Comparison of ENCODE assay signal across 13 mouse cellular contexts in genomic region chr10:21976253-21976652, GRCm38 (mm10).
DNase-seq lines count a peak whose midpoint lies in the region; ATAC-seq and TF ChIP-seq lines count a peak whose summit lies in the region.
"Had no signal": no experiment of that assay in that cellular context is flagged by ENCODE, and none has a peak within 500 bp of the region (broad histone marks: within the 10 kb centered on the region; RNA-seq: fewer than 3 reads in every experiment).

No protein-coding gene starts in this region.

- H3K9ac ChIP-seq in liver, postnatal 0 days (replicated peaks), result no peak overlapping the region
- H3K9ac ChIP-seq in liver, embryonic 11.5 days (ENCODE audit: low read depth, low read length), result no peak overlapping the region
- no peak overlapping the region for H3K9ac ChIP-seq in intestine, postnatal 0 days (ENCODE audit: low read depth, low read length)
- H3K9ac ChIP-seq in midbrain, embryonic 16.5 days (ENCODE audit: low read depth, low read length), result no peak overlapping the region
- H3K9ac ChIP-seq: heart, embryonic 13.5 days; hindbrain, embryonic 12.5 days; limb, embryonic 12.5 days had no signal

- H3K4me2 ChIP-seq in liver, postnatal 0 days (ENCODE audit: low read depth, low read length), result no peak overlapping the region
- H3K4me2 ChIP-seq in liver, embryonic 11.5 days, result no peak overlapping the region
- H3K4me2 ChIP-seq in intestine, postnatal 0 days (replicated peaks; ENCODE audit: low read depth), result no peak overlapping the region
- no peak overlapping the region for H3K4me2 ChIP-seq in midbrain, embryonic 16.5 days (ENCODE audit: low read length)
- H3K4me2 ChIP-seq: heart, embryonic 13.5 days; hindbrain, embryonic 12.5 days; limb, embryonic 12.5 days had no signal

- peak; percentile 36 for DNase-seq in liver, postnatal 0 days
- DNase-seq in liver, embryonic 11.5 days (ENCODE audit: low spot score), result no peak
- peak; percentile 34 to 50 for DNase-seq in lung, postnatal 4 days
- DNase-seq in thymus, postnatal 0 days (ENCODE audit: low spot score), result peak; percentile 33
- DNase-seq in adrenal gland, postnatal 25 days, result no peak
- DNase-seq: layer of hippocampus, adult 9-11 months; retina, postnatal 1 day had no signal

- ATAC-seq in liver, postnatal 0 days, result peak; percentile 41
- ATAC-seq in liver, embryonic 11.5 days (replicated peaks; ENCODE audit: low FRiP score), result no peak
- ATAC-seq in activated CD4-positive, CD25-positive, alpha-beta regulatory T cell, adult 4 months, result peak; percentile 92
- ATAC-seq in intestine, postnatal 0 days, result no peak
- ATAC-seq in midbrain, embryonic 16.5 days, result no peak

- no peak overlapping the region for H3K4me3 ChIP-seq in liver, postnatal 0 days (ENCODE audit: low read depth, low read length)
- H3K4me3 ChIP-seq in liver, embryonic 11.5 days (ENCODE audit: low read depth, low read length), result no peak overlapping the region
- H3K4me3 ChIP-seq in intestine, postnatal 0 days (ENCODE audit: low read depth, low read length), result no peak overlapping the region
- H3K4me3 ChIP-seq in midbrain, embryonic 16.5 days (ENCODE audit: low read depth, low read length), result no peak overlapping the region
- H3K4me3 ChIP-seq: heart, embryonic 13.5 days; hindbrain, embryonic 12.5 days; limb, embryonic 12.5 days had no signal

- no peaks in the 10 kb centered on the region for H3K27me3 ChIP-seq in liver, postnatal 0 days (ENCODE audit: insufficient read depth, low read length)
- no peaks in the 10 kb centered on the region for H3K27me3 ChIP-seq in liver, embryonic 11.5 days (replicated peaks; ENCODE audit: control insufficient read depth, insufficient read depth, low read length)
- H3K27me3 ChIP-seq in intestine, postnatal 0 days (replicated peaks; ENCODE audit: control insufficient read depth, insufficient read depth, low read length), result no peaks in the 10 kb centered on the region
- H3K27me3 ChIP-seq in midbrain, embryonic 16.5 days (ENCODE audit: control insufficient read depth, insufficient read depth, low read depth, low read length), result no peaks in the 10 kb centered on the region
- H3K27me3 ChIP-seq: heart, embryonic 13.5 days; hindbrain, embryonic 12.5 days; limb, embryonic 12.5 days had no signal

- no peak for TF ChIP-seq EP300 in liver, postnatal 0 days (IDR thresholded peaks at IDR 0.05; ENCODE audit: low read depth)

- H3K9me3 ChIP-seq in liver, postnatal 0 days (ENCODE audit: low read length), result no peaks in the 10 kb centered on the region
- H3K9me3 ChIP-seq in liver, embryonic 11.5 days (ENCODE audit: control insufficient read depth, low read length), result no peaks in the 10 kb centered on the region
- no peaks in the 10 kb centered on the region for H3K9me3 ChIP-seq in intestine, postnatal 0 days (ENCODE audit: control insufficient read depth)
- no peaks in the 10 kb centered on the region for H3K9me3 ChIP-seq in midbrain, embryonic 16.5 days (replicated peaks; ENCODE audit: control insufficient read depth, low read length, poor library complexity, severe bottlenecking)
- H3K9me3 ChIP-seq: heart, embryonic 13.5 days; hindbrain, embryonic 12.5 days; limb, embryonic 12.5 days had no signal

- peaks cover 4% of the 10 kb centered on the region for H3K4me1 ChIP-seq in liver, postnatal 0 days (ENCODE audit: insufficient read depth)
- H3K4me1 ChIP-seq in liver, embryonic 11.5 days (replicated peaks; ENCODE audit: control insufficient read depth, insufficient read depth, low read length), result no peaks in the 10 kb centered on the region
- no peaks in the 10 kb centered on the region for H3K4me1 ChIP-seq in intestine, postnatal 0 days (replicated peaks; ENCODE audit: control insufficient read depth, insufficient read depth, low read length)
- H3K4me1 ChIP-seq in midbrain, embryonic 16.5 days (ENCODE audit: control insufficient read depth, insufficient read depth, low read length), result no peaks in the 10 kb centered on the region
- H3K4me1 ChIP-seq: hindbrain, embryonic 12.5 days; limb, embryonic 12.5 days had no signal

- WGBS in liver, postnatal 0 days (ENCODE audit: insufficient replicate concordance), result 29% methylated on average over 5 of the region's 5 CpGs
- WGBS in liver, embryonic 11.5 days, result 35% methylated on average over 5 of the region's 5 CpGs
- 81% methylated on average over 5 of the region's 5 CpGs for WGBS in intestine, postnatal 0 days
- 90% methylated on average over 5 of the region's 5 CpGs for WGBS in midbrain, embryonic 16.5 days

- no peaks in the 10 kb centered on the region for H3K36me3 ChIP-seq in liver, postnatal 0 days (replicated peaks; ENCODE audit: insufficient read depth, low read length)
- H3K36me3 ChIP-seq in liver, embryonic 11.5 days (ENCODE audit: control insufficient read depth, insufficient read depth, low read length), result no peaks in the 10 kb centered on the region
- no peaks in the 10 kb centered on the region for H3K36me3 ChIP-seq in intestine, postnatal 0 days (ENCODE audit: control insufficient read depth, insufficient read depth)
- no peaks in the 10 kb centered on the region for H3K36me3 ChIP-seq in midbrain, embryonic 16.5 days (ENCODE audit: control insufficient read depth, insufficient read depth, low read length)
- H3K36me3 ChIP-seq: heart, embryonic 13.5 days; hindbrain, embryonic 12.5 days; limb, embryonic 12.5 days had no signal

- 0 out of 2 replicates have a peak overlapping the region, but pooled peaks have one; percentile 16 for H3K27ac ChIP-seq in liver, postnatal 0 days (ENCODE audit: low read depth)
- H3K27ac ChIP-seq in liver, embryonic 11.5 days (ENCODE audit: low read depth, low read length), result no peak overlapping the region
- no peak overlapping the region for H3K27ac ChIP-seq in intestine, postnatal 0 days (ENCODE audit: low read depth, low read length)
- no peak overlapping the region for H3K27ac ChIP-seq in midbrain, embryonic 16.5 days (ENCODE audit: low read length)
- H3K27ac ChIP-seq: heart, embryonic 13.5 days; hindbrain, embryonic 12.5 days; limb, embryonic 12.5 days had no signal

- TF ChIP-seq CTCF in liver, postnatal 0 days (IDR thresholded peaks at IDR 0.05; ENCODE audit: low read depth), result no peak
- no peak for TF ChIP-seq CTCF in intestine, postnatal 0 days (IDR thresholded peaks at IDR 0.05; ENCODE audit: low read depth)

Comparison
In these comparisons a context has a peak if more than half of its experiments do, and no peak if none do; other contexts are left out.
1. ATAC-seq: peak in liver, postnatal 0 days (single experiment) and activated CD4-positive, CD25-positive, alpha-beta regulatory T cell, adult 4 months (single experiment); none in liver, embryonic 11.5 days (single experiment), intestine, postnatal 0 days (single experiment) and midbrain, embryonic 16.5 days (single experiment).
2. DNase-seq: peak in liver, postnatal 0 days (single experiment), lung, postnatal 4 days (2 of 2) and thymus, postnatal 0 days (single experiment); none in liver, embryonic 11.5 days (single experiment) and adrenal gland, postnatal 25 days (single experiment).